Mouse (Mus musculus) right cerebral cortex, postnatal 4 days (tissue): ENCODE measurements around the gene Ppp2r5a.
"Not testable (repeated sequence)": the region's sequence is repeated elsewhere in the genome, so short reads cannot be mapped to it uniquely, and the experiment has no call there.

Experiments used
- DNase-seq: peaks from one replicate; pipeline ENCODE4 v3.0.0-alpha.2; 2022

Gene Ppp2r5a

DNA sequence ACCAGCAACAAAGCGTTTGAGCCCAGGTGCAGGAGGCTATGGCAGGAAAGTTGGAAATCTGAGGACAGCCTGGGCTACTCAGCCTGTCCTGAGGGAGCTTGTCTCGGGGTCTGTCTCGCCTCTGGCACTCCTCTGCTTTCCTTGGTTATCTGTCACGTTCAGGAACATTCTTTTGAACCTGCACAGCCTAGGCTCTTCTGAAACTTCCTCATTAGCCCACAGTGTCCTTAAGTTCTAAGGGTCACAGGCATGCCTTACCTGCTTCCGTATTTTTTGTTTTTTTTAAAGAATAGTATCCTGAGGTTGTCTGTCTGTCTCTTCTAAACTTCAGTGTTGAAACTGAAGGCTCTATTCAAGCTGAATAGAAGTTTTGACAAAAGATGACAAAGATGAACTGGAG is at the start of gene Ppp2r5a:
Ppp2r5a (minus strand) TSS at position 199 of the 400 bp plus-strand sequence.
- DNase-seq, result no peak

DNA sequence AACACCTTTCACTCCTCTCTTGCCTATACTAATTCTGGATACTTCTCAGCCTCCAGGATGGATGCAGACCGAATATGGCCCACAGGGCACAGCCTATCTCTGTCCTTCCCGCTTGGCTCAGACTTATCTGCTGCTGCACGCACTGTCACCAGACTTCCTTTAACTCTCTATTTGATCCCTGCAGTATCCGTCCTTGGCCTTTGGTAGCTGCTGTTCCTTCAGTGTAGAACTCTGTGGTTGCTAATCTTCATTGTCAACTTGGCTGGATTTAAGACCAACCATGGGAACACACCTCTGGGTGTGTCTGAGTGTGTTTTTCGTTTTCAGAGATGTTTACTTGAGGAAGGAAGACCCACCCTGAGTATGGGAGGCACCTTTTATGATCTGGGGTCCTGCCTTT is 47.5 kb upstream of the Ppp2r5a start:
- no peak for DNase-seq

DNA sequence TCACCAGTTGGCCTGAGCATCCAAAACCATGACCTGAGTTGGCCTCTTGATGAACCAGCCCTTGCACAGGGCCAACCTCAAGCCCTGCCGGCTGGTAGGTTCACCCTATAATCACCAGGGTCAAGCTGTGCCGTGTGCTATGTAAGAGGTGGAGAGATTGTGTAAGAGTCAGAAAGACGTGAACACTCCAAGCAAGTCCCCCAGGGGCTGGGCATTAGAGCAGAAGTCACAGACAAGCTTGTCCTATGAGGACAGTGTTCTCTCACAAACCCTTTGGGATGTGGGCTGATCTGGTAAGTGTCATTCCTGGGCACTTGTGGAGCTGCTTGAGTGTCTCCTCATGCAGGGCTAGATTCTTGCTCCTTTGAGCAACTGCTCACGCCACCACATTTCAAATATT is 46.5 kb upstream of the Ppp2r5a start:
- no peak for DNase-seq

DNA sequence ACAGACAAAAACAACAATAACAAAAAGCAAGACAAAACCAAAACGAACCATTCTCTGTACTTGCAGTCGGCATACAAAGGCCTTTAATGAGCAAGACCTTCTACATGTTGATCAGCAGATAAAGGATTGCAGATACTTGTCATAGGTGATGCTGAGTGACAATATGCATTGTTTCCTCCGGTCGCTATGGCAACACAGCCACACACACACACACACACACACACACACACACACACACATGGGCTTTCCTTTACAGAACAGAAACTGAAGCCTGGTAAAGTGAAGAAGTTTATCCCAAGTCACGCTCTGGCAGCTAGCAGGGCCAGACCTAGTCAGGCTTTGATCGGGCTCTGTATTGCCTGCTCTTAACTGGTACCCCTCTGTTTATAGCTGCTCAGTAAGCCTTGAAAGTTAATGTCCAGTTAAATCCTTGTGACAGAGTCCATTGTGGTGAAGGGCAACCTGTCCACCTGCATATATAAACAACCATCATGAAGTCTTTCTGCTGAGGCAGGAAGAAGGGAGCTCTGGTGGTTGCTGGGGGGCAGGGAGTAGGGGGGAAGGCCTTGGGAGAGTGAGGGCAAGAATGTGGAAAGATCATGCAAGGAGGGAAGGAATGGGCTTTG is 44.4 kb upstream of the Ppp2r5a start:
- no peak for DNase-seq

DNA sequence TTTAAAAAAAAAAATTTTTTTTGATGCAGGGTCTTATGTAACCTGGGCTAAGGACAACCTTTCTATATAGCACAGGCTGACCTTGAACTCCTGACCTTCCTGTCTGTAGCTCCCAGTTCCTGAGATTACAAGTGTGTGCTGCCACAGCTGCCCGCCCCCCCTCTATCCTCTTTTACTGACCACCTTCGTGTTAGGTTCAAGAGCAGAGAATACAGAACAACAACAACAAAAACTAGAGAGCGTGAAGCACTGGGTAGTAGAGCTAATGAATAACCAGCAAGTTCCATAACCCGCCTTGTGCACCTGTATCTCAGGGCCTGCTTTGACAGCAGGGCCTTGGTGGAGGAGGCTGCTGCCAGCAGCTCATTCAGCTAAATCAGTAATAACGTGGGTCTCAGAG is 43.2 kb upstream of the Ppp2r5a start:
- DNase-seq, result no peak

DNA sequence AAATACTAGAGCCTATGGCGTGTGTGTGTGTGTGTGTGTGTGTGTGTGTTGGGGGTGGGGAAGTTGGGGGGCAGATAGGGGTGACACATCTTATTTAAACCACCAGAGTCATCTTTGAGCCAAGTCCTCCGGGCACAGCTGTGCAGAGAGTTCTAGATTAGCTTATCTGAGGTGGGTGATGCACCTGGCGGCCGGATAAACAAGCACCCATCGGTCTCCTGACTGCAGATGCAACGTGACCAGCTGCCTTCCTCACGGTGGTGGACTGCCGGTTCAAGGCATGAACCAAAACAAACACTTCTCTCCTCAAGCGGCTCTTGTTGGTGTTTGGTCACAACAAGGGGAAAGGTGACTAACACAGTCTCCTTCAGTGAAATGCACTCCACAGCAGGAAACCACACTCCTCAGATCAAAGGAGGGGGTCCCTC is 42.8 kb upstream of the Ppp2r5a start:
- no peak for DNase-seq

DNA sequence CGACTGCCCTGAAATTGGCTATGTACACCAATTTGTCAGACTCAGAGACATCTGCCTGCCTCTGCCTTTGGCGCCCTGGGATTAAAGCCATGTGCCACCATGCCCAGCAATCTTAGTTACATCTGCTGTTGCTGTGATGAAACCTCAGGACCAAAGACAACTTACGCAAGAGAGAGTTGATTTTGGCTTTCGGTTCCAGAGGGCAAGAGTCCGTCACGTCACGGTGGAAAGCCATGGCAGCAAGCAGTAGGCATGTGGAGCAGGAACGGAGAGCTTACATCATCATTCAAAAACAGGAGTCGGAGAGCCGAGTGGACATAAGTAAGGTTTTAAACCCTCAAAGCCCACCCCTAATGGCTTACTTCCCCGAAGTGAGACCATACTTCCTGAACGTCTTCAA is 42.3 kb upstream of the Ppp2r5a start:
- DNase-seq, result no peak

DNA sequence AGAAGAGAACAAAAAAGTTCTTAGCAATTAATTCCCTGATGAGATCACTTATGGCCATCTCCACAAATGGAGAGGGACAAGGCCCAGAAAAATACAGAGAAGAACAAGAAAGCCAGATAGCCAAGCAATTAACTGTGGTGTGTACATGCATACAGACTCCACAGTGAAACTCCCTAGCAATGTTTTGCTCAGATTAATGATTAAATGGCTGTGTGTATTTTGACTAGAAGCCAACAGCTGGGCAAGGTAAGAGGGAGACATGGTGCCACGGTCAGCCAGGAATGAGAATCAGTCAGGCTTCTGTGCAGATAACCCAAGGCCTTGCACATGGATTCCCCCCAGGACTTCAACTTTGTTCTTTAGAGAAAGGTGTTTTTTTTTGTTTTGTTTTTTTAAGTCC is 41.4 kb upstream of the Ppp2r5a start:
- DNase-seq, result no peak

DNA sequence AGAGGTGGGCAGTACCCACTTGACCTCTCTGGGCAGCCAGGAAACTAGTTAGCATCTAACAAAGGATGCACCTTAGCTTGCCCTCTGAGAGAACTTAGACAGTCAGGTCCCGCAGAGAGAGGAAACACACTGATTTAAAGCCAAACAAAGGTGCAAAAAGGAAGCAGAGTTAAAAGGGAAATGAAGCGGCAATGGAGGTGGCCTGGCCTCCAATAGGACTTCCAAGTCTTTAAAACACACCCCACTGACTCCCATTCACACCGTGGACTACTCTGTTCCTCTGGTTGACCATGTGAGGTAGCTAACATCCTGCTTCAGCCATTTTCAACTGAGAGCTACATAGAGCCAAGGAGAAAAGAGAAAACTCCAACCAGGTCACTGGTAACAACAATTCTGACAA is 35.9 kb upstream of the Ppp2r5a start:
- DNase-seq, result no peak

DNA sequence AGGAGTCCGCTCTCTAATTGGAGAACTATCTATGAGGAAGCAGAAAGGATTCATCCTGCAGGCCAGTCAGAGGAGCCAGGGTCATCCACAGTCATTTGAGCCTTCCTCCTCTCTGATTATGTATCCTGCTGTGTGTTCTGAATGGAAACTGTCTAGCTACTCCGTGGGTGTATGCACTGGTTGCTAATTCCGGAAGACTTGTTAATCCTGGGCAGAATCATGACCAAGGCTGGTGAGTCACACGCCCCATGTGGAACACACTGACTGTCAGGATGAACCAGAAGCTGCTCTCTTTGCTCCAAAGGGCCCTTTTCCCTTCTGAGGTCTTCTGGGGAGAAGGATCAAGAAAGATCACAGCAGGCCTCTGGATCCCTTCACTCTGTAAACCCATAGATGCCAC is 35.5 kb upstream of the Ppp2r5a start:
- no peak for DNase-seq

DNA sequence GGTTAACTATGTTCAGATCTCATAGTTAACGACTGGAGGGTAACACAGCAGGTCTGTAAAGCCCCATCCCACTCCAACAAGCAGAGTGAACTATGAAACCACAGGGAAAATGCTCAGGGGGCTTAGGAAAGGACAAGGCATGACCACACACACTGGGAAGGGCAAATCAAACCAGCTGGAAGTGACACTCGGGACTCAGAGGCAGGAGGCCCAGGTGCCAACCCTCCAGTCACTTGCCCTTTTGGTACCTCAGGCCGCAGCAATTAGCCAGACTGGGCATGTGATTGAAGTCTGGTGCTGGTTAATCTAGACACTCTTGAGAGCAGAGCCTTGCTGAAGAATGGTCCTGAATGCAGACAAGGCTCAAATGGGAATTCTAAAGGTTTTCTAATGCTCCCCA is 33.6 kb upstream of the Ppp2r5a start:
- DNase-seq, result no peak

DNA sequence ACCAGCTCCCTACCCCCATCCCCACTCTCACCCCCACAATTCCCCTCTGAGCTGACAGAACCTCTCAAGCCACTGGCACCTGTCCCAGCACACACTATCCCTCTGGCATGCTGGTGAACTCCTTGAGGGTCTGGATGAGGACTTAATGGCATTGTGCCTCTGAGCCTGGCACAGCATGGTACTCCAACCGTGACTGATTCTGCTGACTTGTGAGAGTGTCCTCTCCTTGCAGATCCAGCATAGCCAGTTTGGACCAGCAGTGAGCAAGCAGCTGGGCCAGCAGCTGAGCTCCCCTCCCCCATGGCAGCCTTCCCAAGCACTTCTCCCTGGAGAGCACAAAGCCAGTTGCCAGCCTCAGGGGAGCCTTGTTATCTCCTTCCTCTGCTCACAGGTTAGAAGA is 32.3 kb upstream of the Ppp2r5a start:
- peak; percentile 53 for DNase-seq

DNA sequence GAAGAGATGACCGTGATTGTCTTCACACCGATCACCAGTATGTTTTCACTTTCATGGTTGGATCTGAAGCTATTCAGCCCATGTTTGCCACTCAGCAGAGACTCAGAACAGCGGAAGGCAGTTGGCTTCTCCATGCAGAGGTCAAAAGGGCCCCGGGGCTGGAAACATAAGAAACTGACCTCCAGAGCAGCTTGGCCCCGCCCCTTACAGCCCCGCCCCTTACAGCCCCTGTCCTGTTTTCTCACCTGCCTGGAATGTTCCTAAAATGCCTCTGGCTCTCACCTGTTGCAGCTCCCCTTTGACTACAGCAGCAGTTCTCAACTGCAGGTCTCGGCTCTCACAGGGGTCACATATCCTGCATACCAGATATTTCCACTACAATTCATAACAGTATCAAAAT is 29.5 kb upstream of the Ppp2r5a start:
- no peak for DNase-seq

DNA sequence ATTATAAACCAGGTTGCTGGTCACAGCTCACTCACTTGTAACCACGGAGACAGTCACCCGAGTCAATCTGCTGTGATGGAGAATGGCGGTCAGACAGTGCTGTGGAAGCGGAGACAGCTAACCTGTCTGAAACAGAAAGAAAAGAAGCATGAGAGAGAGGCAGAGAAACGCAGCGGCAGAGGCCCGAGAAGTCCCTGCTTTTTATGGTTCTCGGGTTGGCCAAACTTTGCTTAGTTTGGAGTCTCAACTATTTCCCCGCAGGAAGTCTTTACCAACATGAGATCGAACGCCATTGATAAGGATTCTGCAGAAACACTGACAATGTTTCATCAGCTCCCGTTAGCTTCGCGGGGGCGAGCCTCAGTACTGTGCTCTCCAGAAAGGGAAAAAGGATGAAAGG is 29.0 kb upstream of the Ppp2r5a start:
- DNase-seq, result no peak

DNA sequence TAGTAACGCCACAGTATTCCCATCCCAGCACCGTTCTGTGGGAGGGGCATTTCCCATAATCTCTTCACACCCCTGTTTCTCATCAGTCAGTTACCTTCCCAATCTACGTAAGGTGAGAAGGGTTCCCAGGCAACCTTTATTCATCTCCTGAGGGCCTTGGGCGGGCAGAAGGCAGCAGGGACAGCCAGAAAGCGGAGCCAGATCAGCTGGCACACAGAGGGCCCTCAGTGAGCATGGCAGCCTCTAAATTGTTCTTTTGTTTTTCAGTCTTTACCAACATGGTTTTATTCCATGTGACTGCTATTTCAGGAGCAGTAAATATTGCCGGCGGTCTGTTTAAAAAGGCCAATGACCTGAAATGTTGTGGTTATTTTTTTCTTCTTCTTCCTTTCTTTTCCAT is 27.0 kb upstream of the Ppp2r5a start:
- DNase-seq, result no peak

DNA sequence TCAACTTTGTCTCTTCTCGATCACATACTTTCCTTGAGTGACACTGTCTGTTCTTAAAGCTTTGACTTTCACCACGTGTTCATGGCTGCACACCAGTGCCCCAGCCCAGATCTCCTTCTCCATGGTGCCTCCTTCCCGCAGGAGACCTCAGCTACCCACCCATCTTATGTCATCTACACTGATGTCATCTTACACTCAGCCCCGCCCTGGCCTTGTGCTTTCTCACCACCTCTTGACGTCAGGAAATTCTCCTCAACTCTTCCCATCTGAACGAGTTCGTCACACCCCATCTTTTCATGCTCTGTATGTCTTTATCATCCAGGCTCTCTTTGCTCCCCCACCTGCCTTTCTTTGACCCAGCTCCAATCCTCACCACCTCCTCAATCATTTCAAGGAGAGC is 22.8 kb upstream of the Ppp2r5a start:
- no peak for DNase-seq

DNA sequence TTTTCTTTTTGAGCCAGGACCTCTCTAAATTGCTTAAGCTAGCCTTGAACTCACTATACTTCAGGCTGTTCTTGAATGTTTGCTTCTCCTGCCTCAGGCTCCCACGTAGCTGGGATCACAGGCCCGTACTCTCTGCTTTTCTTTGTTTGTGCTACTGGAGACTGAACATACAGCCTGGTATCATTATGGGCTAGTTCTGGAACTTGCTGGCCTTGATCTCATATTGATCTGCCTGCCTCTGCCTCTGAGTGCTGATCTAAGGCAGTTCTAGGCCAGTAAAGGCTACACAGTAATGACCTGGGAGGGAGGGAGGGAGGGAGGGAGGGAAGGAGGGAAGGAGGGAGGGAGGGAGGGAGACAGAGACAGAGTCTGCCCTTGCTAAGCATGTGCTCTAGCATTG is 20.1 kb upstream of the Ppp2r5a start:
- DNase-seq, result no peak

DNA sequence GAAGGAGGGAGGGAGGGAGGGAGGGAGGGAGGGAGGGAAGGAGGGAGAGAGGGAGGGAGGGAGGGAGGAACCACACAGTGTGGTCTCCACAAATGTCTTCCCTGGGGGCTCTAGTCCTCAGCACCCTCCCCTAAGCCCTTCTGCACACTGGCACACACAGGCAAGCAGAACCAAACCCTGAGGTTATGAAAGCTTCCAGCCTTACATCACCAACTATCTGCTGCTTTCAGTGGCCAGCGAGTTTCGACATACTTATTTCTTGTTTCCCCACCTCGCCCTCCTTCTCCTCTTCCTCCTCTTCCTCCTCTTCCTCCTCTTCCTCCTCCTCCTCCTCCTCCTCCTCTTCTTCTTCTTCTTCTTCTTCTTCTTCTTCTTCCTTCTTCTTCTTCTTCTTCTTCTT is 19.6 kb upstream of the Ppp2r5a start:
- DNase-seq, result not testable (repeated sequence)

DNA sequence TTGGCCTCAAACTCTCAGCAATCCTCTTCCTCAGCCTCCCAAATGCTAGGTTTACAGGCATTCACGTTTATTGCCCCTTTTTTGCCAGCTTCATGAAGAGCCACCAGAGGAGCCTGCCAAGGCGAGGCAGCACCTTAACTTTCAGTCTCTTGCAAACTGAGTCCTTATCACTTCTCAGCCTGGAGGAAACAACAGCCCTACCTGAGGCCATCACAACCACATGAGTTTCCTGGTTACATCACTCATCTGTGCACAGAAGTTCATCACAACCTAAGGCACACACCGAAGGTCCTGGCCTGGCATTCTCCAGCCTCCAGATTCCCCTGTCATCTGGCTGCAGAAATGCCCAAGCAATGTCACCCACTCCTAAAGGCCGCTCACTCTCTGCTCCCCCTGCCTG is 19.1 kb upstream of the Ppp2r5a start:
- no peak for DNase-seq

DNA sequence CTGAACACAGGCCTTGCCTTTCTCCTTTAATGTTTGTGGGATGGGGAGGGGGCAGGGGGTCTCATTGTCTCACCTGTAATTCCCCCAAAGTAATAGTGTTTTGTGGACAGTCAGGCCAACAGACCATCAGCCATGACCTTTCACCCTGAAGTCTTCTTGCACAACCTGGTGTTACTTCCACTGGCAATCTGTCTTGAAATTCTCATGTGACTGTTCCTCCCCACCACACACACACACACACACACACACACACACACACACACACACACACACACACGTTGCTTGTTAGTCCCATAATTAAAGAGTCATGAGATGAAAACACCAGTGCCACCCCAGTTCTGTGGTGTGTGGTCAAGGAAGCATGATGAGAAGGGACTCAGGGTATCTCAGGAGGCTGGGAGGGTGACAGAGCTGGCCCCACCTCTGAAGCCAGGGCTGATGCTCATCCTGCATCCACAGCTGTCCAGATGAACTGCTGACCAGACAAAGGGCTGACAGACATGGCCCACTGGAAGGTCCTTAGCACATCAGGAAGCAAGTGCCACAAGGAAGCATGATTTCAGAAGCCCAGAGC is 18.4 kb upstream of the Ppp2r5a start:
- no peak for DNase-seq

DNA sequence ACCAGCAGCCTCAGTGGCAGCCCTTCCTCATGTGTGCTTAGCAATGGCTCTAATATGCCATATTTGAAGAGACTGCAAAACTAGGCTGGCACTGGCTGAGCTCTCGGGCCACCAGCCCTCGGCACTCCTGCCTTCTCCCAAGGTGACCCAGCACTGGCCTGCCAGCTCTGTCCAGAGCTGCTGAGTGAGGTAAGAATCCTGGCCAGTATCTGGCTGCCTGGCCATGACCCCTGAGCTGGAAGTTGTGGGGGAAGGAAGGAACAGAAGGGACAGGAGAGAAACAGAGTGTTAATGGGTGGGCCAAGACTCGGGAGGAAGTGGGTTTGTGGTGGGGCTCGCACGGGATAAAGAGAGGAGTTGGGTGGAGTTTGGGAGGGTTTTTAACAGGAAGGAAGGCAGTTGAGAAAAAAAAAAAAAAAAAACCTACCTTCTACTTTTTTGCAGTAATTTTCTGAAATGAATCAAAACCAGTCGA is 17.9 kb upstream of the Ppp2r5a start:
- no peak for DNase-seq

DNA sequence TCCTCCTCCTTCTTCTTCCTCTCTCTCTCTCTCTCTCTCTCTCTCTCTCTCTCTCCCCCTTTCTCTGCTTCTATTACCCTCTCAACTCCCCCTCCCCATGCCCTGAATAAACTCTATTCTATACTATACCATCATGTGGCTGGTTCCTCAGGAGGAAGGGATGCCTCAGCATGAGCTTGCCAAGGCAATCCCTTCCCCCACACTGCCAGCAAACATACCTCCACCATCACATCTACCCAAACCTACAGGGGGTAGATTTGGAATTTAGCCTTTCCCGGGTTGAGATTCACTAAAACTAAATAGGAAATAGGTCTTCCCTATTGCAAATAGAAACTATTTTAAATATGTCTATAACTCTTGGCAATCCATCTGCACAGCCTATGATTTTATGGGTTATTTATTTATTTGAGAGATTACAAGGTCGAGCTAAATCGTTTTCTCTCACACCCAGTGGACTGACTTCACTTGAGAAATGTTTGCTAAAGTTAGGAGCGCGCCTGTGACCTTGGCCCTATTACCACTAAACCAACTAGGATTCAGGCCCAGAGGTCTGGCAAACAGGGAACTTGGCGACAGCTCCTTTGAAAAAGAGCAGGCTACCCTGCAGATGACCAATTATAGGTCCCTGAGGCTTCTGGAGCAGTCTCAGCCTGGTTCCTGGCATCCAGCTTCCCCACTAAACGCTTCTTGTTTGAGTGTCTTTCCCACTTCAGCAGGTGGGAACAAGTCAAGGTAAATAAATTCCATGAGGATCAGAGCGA is 17.1 kb upstream of the Ppp2r5a start:
- no peak for DNase-seq

DNA sequence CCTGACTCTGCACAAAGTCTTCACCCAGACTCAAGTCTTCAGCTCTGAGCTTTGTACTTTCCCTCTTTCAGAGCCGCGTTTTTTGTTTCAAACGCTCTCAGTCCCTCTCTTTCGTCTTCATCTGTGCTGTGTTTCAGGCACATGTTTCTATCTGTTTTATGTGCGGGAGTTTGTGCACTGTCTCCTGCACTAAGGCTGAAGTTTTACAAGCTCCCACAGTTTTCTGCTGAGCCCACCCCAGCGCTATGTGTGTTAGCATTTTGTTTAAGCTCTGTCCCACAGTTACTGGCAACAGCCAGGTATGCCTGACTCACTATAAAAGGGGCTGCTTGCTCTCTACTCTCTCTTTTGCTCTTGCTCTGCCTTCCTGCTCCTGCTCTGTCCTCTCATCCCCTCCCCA is 16.3 kb upstream of the Ppp2r5a start:
- no peak for DNase-seq

DNA sequence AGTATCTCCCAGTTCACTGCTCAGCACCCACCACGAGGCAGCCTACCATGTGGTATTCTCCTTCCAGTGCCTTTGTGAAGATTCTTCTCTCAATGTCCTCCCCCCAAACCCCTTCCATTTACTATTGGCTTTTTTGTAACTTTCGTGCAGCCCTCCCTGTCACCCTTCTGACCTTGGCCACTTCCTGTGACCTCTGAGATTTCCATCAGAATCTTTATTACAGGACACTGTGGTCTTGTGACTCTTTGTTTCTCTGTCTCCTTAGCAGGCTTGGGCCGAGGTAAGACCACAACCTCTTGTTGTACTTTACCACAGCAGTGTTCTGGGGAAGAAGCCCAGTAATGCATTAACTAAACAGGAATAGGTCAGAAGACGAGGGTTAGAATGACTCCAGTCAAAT is 15.9 kb upstream of the Ppp2r5a start:
- DNase-seq, result no peak

DNA sequence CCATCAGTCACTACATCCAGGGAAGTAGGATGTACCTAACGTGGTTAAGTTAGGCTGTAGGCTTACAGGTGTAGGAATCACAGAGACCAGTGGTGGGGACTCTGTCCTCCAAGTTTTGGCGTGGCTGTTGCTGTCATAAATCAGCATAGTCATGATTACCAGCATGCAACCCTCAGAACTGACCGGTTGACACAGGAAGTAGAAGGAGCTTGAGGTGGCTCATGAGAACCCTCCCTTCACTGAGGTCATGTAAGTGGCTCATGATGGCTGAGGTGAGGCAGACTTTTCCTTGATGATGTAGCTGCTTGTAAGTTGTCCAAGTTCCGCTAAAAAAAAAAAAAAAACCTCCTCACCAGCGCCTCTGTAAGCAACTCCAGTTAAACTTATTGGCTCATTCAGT is 14.0 kb upstream of the Ppp2r5a start:
- DNase-seq, result no peak
